Comparison of ENCODE assay signal across 19 mouse cellular contexts in the genomic region with DNA sequence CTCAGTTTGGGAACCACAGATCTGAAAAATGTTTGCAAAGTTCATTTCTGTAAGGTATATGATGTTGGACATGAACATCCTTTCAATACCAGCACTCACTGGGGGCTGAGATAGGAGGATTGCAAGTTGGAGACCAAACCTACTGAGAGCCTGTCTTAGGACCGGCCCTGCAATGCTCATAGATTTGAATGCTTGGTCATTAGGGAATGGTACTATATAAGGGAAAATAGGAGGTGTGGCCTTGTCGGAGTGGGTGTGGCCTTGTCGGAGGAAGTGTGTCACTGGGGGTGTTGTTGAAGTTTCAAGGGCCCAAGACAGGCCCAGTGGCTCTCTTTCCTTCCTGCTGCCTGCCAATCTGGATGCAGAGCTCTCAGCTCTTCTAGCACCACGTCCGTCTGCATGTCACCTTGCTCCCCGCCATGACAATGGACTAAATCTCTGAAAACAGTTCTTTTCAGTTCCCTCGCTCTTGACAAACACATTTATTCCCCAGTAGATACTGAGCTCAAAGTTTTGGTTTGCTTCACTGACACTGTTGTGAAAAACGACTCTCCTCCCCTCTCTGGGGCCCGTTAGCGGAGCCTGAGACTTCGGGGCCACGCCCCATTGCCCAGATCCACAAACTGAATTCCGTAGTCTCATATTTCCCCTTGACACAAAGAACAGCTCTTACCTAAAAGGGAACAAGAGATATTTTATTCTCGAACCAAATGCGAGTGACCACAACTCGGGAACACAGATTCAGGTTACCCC. TPM values are rescaled to one million over a fixed set of nuclear protein-coding genes. Genes with fewer than 3 reads are reported as not detected.
DNase-seq lines count a peak whose midpoint lies in the region; ATAC-seq and TF ChIP-seq lines count a peak whose summit lies in the region.
"Had no signal": no experiment of that assay in that cellular context is flagged by ENCODE, and none has a peak within 500 bp of the region (broad histone marks: within the 10 kb centered on the region; RNA-seq: fewer than 3 reads in every experiment).

No protein-coding gene starts in this region.

- H3K9me3 ChIP-seq in heart, embryonic 10.5 days = no peaks in the 10 kb centered on the region
- H3K9me3 ChIP-seq in kidney, postnatal 0 days (replicated peaks; ENCODE audit: low read length) = no peaks in the 10 kb centered on the region
- H3K9me3 ChIP-seq in embryonic facial prominence, embryonic 14.5 days (ENCODE audit: control insufficient read depth, low read length) = no peaks in the 10 kb centered on the region
- H3K9me3 ChIP-seq: forebrain, embryonic 12.5 days; heart, embryonic 13.5 days had no signal

- H3K4me2 ChIP-seq in kidney, postnatal 0 days (ENCODE audit: low read length) = peak overlapping the region; percentile 10; the same call in 1 of the 2 replicates
- no peak overlapping the region for H3K4me2 ChIP-seq in embryonic facial prominence, embryonic 14.5 days (ENCODE audit: low read depth, low read length)
- H3K4me2 ChIP-seq: forebrain, embryonic 12.5 days; heart, embryonic 13.5 days; hindbrain, embryonic 14.5 days had no signal

- no peak overlapping the region for H3K4me3 ChIP-seq in heart, embryonic 10.5 days
- no peak overlapping the region for H3K4me3 ChIP-seq in kidney, postnatal 0 days (replicated peaks; ENCODE audit: low read depth, low read length)
- no peak overlapping the region for H3K4me3 ChIP-seq in embryonic facial prominence, embryonic 14.5 days (ENCODE audit: low read depth, low read length)
- H3K4me3 ChIP-seq: forebrain, embryonic 12.5 days; heart, embryonic 13.5 days had no signal

- WGBS in heart, embryonic 10.5 days = 86% methylated on average over 16 of the region's 16 CpGs
- 43% methylated on average over 16 of the region's 16 CpGs for WGBS in kidney, postnatal 0 days
- WGBS in embryonic facial prominence, embryonic 14.5 days = 60% methylated on average over 16 of the region's 16 CpGs

- no peaks in the 10 kb centered on the region for H3K36me3 ChIP-seq in heart, embryonic 10.5 days
- no peaks in the 10 kb centered on the region for H3K36me3 ChIP-seq in kidney, postnatal 0 days (ENCODE audit: insufficient read depth, low read length)
- no peaks in the 10 kb centered on the region for H3K36me3 ChIP-seq in embryonic facial prominence, embryonic 14.5 days (ENCODE audit: control insufficient read depth, insufficient read depth, low read length)
- H3K36me3 ChIP-seq: forebrain, embryonic 12.5 days; heart, embryonic 13.5 days had no signal

- ATAC-seq in kidney, postnatal 0 days (replicated peaks; ENCODE audit: low FRiP score, low read depth) = no peak
- peak; percentile 84; the same call in 1 of the 2 replicates for ATAC-seq in embryonic facial prominence, embryonic 14.5 days (ENCODE audit: low read depth)
- ATAC-seq: forebrain, embryonic 16.5 days; intestine, embryonic 16.5 days had no signal

- no peaks in the 10 kb centered on the region for H3K4me1 ChIP-seq in heart, embryonic 10.5 days
- no peaks in the 10 kb centered on the region for H3K4me1 ChIP-seq in kidney, postnatal 0 days (replicated peaks; ENCODE audit: insufficient read depth, low read length)
- peaks cover 7% of the 10 kb centered on the region; the same call in 1 of the 2 replicates for H3K4me1 ChIP-seq in embryonic facial prominence, embryonic 14.5 days (ENCODE audit: control insufficient read depth, insufficient read depth, low read length)
- H3K4me1 ChIP-seq: forebrain, embryonic 12.5 days; heart, embryonic 13.5 days had no signal

- no peak overlapping the region for H3K9ac ChIP-seq in kidney, postnatal 0 days (ENCODE audit: low read depth, low read length)
- no peak overlapping the region for H3K9ac ChIP-seq in embryonic facial prominence, embryonic 14.5 days (ENCODE audit: low read depth, low read length)
- H3K9ac ChIP-seq: forebrain, embryonic 12.5 days; heart, embryonic 13.5 days; hindbrain, embryonic 14.5 days had no signal

- intact Hi-C loops in heart, postnatal 10 days (cut with DNase I) = no loop called here

- no peak overlapping the region for H3K27ac ChIP-seq in heart, embryonic 10.5 days
- no peak overlapping the region for H3K27ac ChIP-seq in kidney, postnatal 0 days
- peak overlapping the region; percentile 35; the same call in 1 of the 2 replicates for H3K27ac ChIP-seq in embryonic facial prominence, embryonic 14.5 days (replicated peaks; ENCODE audit: low read depth, low read length)
- H3K27ac ChIP-seq: forebrain, embryonic 12.5 days; heart, embryonic 13.5 days; hindbrain, embryonic 14.5 days had no signal

- no peaks in the 10 kb centered on the region for H3K27me3 ChIP-seq in heart, embryonic 10.5 days (ENCODE audit: insufficient read depth, poor library complexity, severe bottlenecking)
- H3K27me3 ChIP-seq in kidney, postnatal 0 days (ENCODE audit: insufficient read depth, low read length) = no peaks in the 10 kb centered on the region
- H3K27me3 ChIP-seq in embryonic facial prominence, embryonic 14.5 days (replicated peaks; ENCODE audit: control insufficient read depth, insufficient read depth, low read length) = no peaks in the 10 kb centered on the region
- H3K27me3 ChIP-seq: CH12.LX; forebrain, embryonic 12.5 days; heart, embryonic 13.5 days had no signal

- TF ChIP-seq CTCF in kidney, postnatal 0 days (IDR thresholded peaks at IDR 0.05; ENCODE audit: low read depth) = no peak

- peak; percentile 68 for DNase-seq in heart, embryonic 10.5 days (ENCODE audit: low spot score)
- no peak for DNase-seq in heart, postnatal 10 days
- DNase-seq in kidney, postnatal 0 days (ENCODE audit: low spot score) = peak; percentile 75
- no peak for DNase-seq in kidney, postnatal 36 days
- peak; percentile 76 for DNase-seq in R1 (ENCODE audit: low read depth, low spot score)
- DNase-seq in embryonic facial prominence, embryonic 14.5 days (ENCODE audit: low spot score) = peak; percentile 58
- DNase-seq in spleen, postnatal 10 days (ENCODE audit: low spot score in 2 of 2) = no peak
- no peak for DNase-seq in right cerebral cortex, postnatal 25 days
- DNase-seq: adrenal gland, postnatal 10 days; cerebellum, adult 11 months; cerebellum, adult 8-10 months; cerebellum, postnatal 14 days; gastrocnemius, postnatal 14 days had no signal

RNA-seq across cellular contexts. Expression of gene Cds1, which starts 24.3 kb away (rescaled TPM):
- polyA plus RNA-seq in heart, embryonic 10.5 days (2016; fragmentation: Nextera tagmentation; extraction: Ambion mirVana) = 0.42 and 0.64 TPM in 2 replicates
- total RNA-seq in heart, postnatal 10 days (2021) = 1 to 10 TPM; 4.5 to 5.3 TPM
- polyA plus RNA-seq in kidney, postnatal 0 days (2015; fragmentation: Nextera tagmentation; extraction: Ambion mirVana) = 21.7 and 25.7 TPM in 2 replicates
- polyA plus RNA-seq in embryonic facial prominence, embryonic 14.5 days (2014; fragmentation: Nextera tagmentation; extraction: Ambion mirVana) = 9.0 and 10.2 TPM in 2 replicates
- total RNA-seq: CH12.LX had no signal

Comparison
In these comparisons a context has a peak if more than half of its experiments do, and no peak if none do; other contexts are left out.
1. DNase-seq: peak in heart, embryonic 10.5 days (single experiment), kidney, postnatal 0 days (single experiment), R1 (single experiment) and embryonic facial prominence, embryonic 14.5 days (single experiment); none in heart, postnatal 10 days (0 of 2), kidney, postnatal 36 days (0 of 2), spleen, postnatal 10 days (0 of 2) and right cerebral cortex, postnatal 25 days (single experiment).